Mouse (Mus musculus) MEL (cell line): ENCODE results near the gene Trnt1.

Source experiments
- CTCF ChIP-seq, 3 experiments: IDR thresholded peaks in 2 of 3; conservative IDR thresholded peaks in 1 of 3; 2 replicates each; pipeline ENCODE4 v1.5.1; 2011 to 2012; ENCODE audit warnings: low read length in 3 of 3, low read depth in 2 of 3, mild to moderate bottlenecking in 2 of 3, improper control_type of control experiment in 1 of 3, inconsistent platforms in 1 of 3, mixed read lengths in 1 of 3, moderate library complexity in 1 of 3; ENCODE audit not compliant: control insufficient read depth in 1 of 3, insufficient read depth in 1 of 3, poor library complexity in 1 of 3, severe bottlenecking in 1 of 3
- E2F4 ChIP-seq: IDR thresholded peaks from 2 replicates; pipeline ENCODE4 v1.6.1; 2011; ENCODE audit warnings: low read depth, low read length, improper control_type of control experiment, borderline replicate concordance
- EP300 ChIP-seq, 2 experiments: IDR thresholded peaks; 2 replicates each; pipeline ENCODE4 v1.6.1; 2011; ENCODE audit warnings: improper control_type of control experiment in 2 of 2, low read length in 2 of 2, low read depth in 1 of 2, mild to moderate bottlenecking in 1 of 2
- KAT2A ChIP-seq: conservative IDR thresholded peaks from 2 replicates; pipeline ENCODE4 v1.6.1; 2012; ENCODE audit warnings: low read depth, low read length, improper control_type of control experiment, inconsistent platforms
- MXI1 ChIP-seq: IDR thresholded peaks from 2 replicates; pipeline ENCODE4 v1.6.1; 2011; ENCODE audit warnings: mild to moderate bottlenecking, low read depth, low read length, improper control_type of control experiment
- POLR2A ChIP-seq, 2 experiments: IDR thresholded peaks; 2 replicates each; pipeline ENCODE4 v1.6.1; 2011 to 2012; ENCODE audit warnings: low read length in 2 of 2, mild to moderate bottlenecking in 2 of 2, control low read depth in 1 of 2, improper control_type of control experiment in 1 of 2, low read depth in 1 of 2, moderate library complexity in 1 of 2; ENCODE audit not compliant: control insufficient read depth in 1 of 2, insufficient read depth in 1 of 2, poor library complexity in 1 of 2
- RCOR1 ChIP-seq: IDR thresholded peaks from 2 replicates; pipeline ENCODE4 v1.6.1; 2012; ENCODE audit warnings: low read depth, mild to moderate bottlenecking, inconsistent platforms, low read length, improper control_type of control experiment
- USF1 ChIP-seq: IDR thresholded peaks from 2 replicates; pipeline ENCODE4 v1.6.1; 2014; ENCODE audit warnings: low read depth, mild to moderate bottlenecking, inconsistent platforms, low read length, improper control_type of control experiment, moderate library complexity
- ZC3H11A ChIP-seq: IDR thresholded peaks from 2 replicates; pipeline ENCODE4 v1.6.1; 2012; ENCODE audit warnings: low read depth, mild to moderate bottlenecking, inconsistent platforms, low read length, improper control_type of control experiment
- ZNF384 ChIP-seq: IDR thresholded peaks from 2 replicates; pipeline ENCODE4 v1.6.1; 2012; ENCODE audit warnings: low read depth, mild to moderate bottlenecking, inconsistent platforms, low read length, improper control_type of control experiment

DNA sequence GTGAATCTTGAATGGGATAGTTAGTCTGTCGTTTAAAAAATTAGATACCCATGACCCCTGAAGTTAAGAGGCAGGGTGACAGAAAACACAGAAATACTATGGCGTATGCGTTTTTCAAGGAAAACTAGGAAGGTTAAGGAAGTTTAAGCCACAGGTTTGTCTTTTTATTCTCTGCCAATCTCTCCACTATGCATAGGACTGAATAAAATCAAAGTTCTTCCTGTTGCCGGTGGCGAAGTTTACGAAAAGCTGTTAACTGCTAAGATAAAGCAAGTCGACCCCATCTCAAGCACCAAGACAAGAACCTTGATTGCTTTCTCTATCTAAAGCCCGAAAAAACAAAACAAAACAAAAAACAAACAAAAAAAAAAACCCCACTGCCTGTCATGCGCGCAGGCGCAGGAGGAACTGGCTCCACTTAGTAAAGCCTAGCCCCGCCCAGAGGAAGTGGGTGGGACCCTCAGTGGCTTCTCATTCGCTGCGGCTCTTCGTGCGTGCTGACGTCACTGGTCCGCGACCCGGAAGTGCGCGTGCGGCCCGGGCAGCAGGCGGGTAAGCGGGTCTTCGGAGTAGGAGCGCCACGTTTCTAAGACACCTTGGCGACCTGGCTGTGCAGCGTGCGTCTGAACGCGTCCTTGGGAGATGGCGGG is at the start of gene Trnt1:
- 0 out of 2 replicates have a peak, but pooled peaks have one; percentile 18 for TF ChIP-seq USF1
- 0 out of 2 replicates have a peak, but pooled peaks have one; percentile 68 for TF ChIP-seq E2F4
- peak; percentile 57; the same call in 1 of the 2 replicates for TF ChIP-seq KAT2A
- TF ChIP-seq RCOR1: peak; percentile 8; the same call in 1 of the 2 replicates
- TF ChIP-seq EP300 (IDR thresholded peaks at IDR 0.05; ENCODE audit: low read depth in 1 of 2, low read length in 2 of 2): no peak
- no peak for TF ChIP-seq CTCF (IDR thresholded peaks at IDR 0.05 in 2 of 3, conservative IDR thresholded peaks at IDR 0.05 in 1 of 3; ENCODE audit: control insufficient read depth in 1 of 3, insufficient read depth in 1 of 3, low read depth in 2 of 3, low read length in 3 of 3, poor library complexity in 1 of 3, severe bottlenecking in 1 of 3)
- no peak for TF ChIP-seq ZC3H11A
- peak; percentile 75 to 91 for TF ChIP-seq POLR2A (IDR thresholded peaks at IDR 0.05; ENCODE audit: control insufficient read depth in 1 of 2, insufficient read depth in 1 of 2, low read depth in 1 of 2, low read length in 2 of 2, poor library complexity in 1 of 2)
- peak; percentile 99 for TF ChIP-seq MXI1
- TF ChIP-seq ZNF384: peak; percentile 95
